Mouse (Mus musculus) neutrophil, adult 83 days (primary cell): ENCODE data around the gene Cacnb2. TPM values are rescaled to one million over a fixed set of nuclear protein-coding genes. Genes with fewer than 3 reads are reported as not detected.

Experiments used
- total RNA-seq, 2 experiments: library from RNA; stranded (reverse); gene quantifications; one replicate each; pipeline ENCODE4 v1.2.4; 2023

Cacnb2 gene
- total RNA-seq: 1 to 10 TPM; 4.5 to 5.5 TPM

DNA sequence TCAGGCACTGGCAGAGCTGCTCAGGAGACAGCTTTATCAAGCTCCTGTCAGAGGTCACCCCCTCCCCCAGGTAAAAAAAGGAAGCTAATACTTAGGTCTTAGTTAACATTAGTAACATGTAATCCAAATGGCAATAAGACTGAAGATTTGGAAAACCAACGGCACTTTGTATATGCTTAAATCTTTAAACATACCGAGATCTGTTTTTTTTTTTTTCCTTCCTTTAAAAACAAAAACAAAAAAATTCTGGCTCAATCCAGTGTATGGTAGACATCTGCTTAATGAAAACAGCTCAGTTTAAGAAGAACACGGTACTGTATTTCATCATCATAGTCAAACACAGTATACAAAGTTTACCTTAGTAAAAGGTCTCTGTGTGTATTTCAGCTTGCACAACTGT lies at the start of gene Cacnb2:
TSS of gene Cacnb2 (plus strand) at position 301 of the 400 bp plus-strand sequence.

Other genes starting within 250 kb of the Cacnb2 start
- gene Slc39a12, start 214.8 kb upstream of the Cacnb2 start, total RNA-seq: not detected